Mouse (Mus musculus): ENCODE results near the gene Tspan9. TPM values are rescaled to one million over a fixed set of nuclear protein-coding genes. Genes with fewer than 3 reads are reported as not detected.

Tspan9 gene
- polyA plus RNA-seq, 1 experiment from 2014 or later: 62.6 TPM

DNA sequence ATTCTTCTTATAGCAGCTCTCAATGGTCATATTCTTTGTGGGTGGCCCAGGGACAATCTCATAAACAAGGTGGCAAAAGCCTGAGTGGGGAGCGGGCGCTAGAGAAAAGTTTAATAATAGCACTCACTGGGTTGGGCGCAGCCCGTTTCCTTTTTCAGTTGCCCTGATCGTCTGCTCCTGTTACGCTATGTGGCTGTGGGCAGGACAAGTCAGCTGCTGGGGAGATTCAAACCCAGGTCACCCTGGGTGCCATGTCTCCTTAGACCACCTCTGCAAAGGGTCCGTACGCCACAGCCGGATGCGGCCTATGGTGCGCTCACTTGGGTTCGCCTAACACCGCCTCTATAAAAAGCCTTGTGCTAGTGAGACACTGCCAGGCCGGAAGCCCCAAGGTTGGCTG lies 156.0 kb downstream of the Tspan9 start:
- Histone ChIP-seq H3K9me3 (ENCODE audit: control insufficient read depth, low read length) (no peaks in the 10 kb centered on the region), H3K27me3 (replicated peaks; ENCODE audit: control insufficient read depth, insufficient read depth, low read length) (no peaks in the 10 kb centered on the region; the same call in 1 of the 2 replicates), H3K27ac (ENCODE audit: low read depth, low read length) (no peak overlapping the region), H3K4me2 (ENCODE audit: low read length) (no peak overlapping the region), H3K4me1 (ENCODE audit: control insufficient read depth, insufficient read depth, low read depth, low read length) (peaks cover 15% of the 10 kb centered on the region), H3K36me3 (ENCODE audit: control insufficient read depth, insufficient read depth, low read length) (no peaks in the 10 kb centered on the region), H3K9ac (ENCODE audit: low read depth, low read length) (no peak overlapping the region), H3K4me3 (ENCODE audit: low read length) (no peak overlapping the region)
- WGBS: 96% methylated on average over 14 of the region's 14 CpGs
- ATAC-seq: no peak

DNA sequence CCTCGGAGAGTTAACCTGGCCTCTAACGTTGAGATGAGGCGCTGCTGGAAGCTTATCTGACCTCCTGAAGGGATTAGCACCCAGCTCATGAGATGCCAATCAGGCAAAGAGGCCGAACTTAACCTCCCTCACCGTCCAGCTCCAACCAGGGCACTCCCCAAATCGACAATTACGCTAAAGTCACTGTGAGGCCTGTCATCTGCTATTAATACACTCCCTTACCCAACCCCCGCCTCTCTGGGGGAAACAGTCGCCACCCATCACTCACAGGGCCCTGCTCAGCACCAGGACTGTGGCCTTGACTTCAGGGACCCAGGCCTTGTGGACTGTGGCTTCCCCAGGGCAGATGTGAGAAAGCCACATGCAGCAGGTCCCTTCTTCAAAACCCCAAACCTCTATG lies 157.0 kb downstream of the Tspan9 start:
- Histone ChIP-seq H3K4me3 (ENCODE audit: low read length) (no peak overlapping the region), H3K27ac (ENCODE audit: low read depth, low read length) (no peak overlapping the region), H3K4me2 (ENCODE audit: low read length) (no peak overlapping the region), H3K36me3 (ENCODE audit: control insufficient read depth, insufficient read depth, low read length) (no peaks in the 10 kb centered on the region), H3K27me3 (replicated peaks; ENCODE audit: control insufficient read depth, insufficient read depth, low read length) (no peaks in the 10 kb centered on the region; the same call in 1 of the 2 replicates), H3K9me3 (ENCODE audit: control insufficient read depth, low read length) (no peaks in the 10 kb centered on the region), H3K9ac (ENCODE audit: low read depth, low read length) (no peak overlapping the region), H3K4me1 (ENCODE audit: control insufficient read depth, insufficient read depth, low read depth, low read length) (peaks cover 16% of the 10 kb centered on the region)
- ATAC-seq: no peak
- 63% methylated on average over 9 of the region's 9 CpGs for WGBS

DNA sequence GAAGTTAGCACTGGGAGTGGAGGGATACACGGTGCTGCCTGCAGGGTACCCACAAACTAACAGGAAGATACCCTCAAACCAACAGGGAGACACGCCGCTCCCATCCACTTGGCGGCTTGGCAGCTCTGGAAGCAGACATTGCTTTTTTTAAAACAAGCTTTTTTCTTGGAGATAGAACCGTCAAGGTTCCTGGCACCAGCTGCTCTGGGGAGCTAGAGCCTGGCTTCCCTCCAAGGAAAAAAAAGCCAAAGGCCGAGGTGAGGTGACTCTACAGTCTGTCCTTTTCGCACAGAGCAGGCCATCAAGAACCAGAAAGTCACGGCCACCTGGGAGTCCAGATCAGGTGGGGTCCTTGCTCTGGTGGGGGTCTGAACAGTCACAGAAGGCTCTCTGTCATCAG lies 162.2 kb downstream of the Tspan9 start:
- H3K27ac ChIP-seq (ENCODE audit: low read depth, low read length): no peak overlapping the region
- no peaks in the 10 kb centered on the region; the same call in 1 of the 2 replicates for H3K27me3 ChIP-seq (replicated peaks; ENCODE audit: control insufficient read depth, insufficient read depth, low read length)
- WGBS: 51% methylated on average over 8 of the region's 8 CpGs
- ATAC-seq: no peak
- no peak overlapping the region for H3K4me3 ChIP-seq (ENCODE audit: low read length)
- no peaks in the 10 kb centered on the region for H3K36me3 ChIP-seq (ENCODE audit: control insufficient read depth, insufficient read depth, low read length)
- peaks cover 18% of the 10 kb centered on the region for H3K4me1 ChIP-seq (ENCODE audit: control insufficient read depth, insufficient read depth, low read depth, low read length)
- no peaks in the 10 kb centered on the region for H3K9me3 ChIP-seq (ENCODE audit: control insufficient read depth, low read length)
- no peak overlapping the region for H3K4me2 ChIP-seq (ENCODE audit: low read length)
- no peak overlapping the region for H3K9ac ChIP-seq (ENCODE audit: low read depth, low read length)

DNA sequence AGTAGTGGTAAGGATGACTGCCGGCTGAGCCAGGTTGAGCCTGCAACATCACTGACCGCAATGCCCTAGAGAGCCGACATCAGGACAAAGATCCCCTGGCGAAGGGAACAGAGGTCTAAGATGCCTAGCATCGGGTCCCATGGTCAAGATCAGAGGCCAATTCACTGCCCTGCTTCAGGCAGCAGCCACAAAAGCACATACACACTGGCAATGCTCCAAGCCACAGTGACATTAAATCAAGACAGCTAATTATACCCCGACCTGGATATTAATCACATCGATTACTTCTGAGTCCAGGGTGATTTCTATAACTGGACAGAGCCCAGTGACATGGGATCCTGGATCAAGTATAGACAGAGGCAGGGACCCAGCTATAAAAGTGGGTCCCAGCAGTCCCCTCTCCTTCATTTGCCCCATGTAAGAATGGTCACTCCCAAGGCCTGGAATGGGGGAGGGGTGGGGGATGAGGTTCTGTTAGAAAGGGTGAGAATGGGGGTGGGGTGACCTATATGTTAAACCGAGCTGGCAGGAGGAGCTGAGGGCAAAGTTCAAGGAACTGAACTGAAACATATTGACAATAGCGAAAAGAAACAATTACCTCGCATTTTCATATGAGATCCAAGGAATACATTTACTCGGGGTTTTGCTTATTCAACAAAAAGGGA lies 162.9 kb downstream of the Tspan9 start:
- no peak for ATAC-seq
- H3K36me3 ChIP-seq (ENCODE audit: control insufficient read depth, insufficient read depth, low read length): no peaks in the 10 kb centered on the region
- no peaks in the 10 kb centered on the region for H3K9me3 ChIP-seq (ENCODE audit: control insufficient read depth, low read length)
- no peak overlapping the region for H3K27ac ChIP-seq (ENCODE audit: low read depth, low read length)
- no peak overlapping the region for H3K4me2 ChIP-seq (ENCODE audit: low read length)
- WGBS: 45% methylated on average over 11 of the region's 11 CpGs
- H3K4me1 ChIP-seq (ENCODE audit: control insufficient read depth, insufficient read depth, low read depth, low read length): peaks cover 14% of the 10 kb centered on the region
- H3K4me3 ChIP-seq (ENCODE audit: low read length): no peak overlapping the region
- H3K27me3 ChIP-seq (replicated peaks; ENCODE audit: control insufficient read depth, insufficient read depth, low read length): no peaks in the 10 kb centered on the region; the same call in 1 of the 2 replicates
- H3K9ac ChIP-seq (ENCODE audit: low read depth, low read length): no peak overlapping the region

DNA sequence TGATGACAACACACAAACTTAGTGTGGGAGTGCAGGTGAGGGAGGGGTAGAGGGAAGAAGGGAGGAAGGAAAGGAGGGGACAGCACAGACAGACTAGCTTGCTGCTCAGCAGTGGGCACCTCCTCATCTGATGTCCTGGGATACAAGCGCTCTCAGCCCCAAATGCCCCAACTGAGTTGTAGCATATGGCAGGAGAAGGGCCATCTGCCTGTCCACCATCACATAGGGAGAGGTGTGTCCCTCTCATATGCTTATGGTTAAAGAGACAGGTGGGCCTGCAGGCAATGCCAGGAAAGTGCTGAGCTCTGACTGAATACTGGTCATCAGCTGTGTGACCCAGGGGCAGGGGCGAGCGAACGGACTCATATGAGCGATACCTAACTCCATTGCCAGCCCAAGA lies 163.6 kb downstream of the Tspan9 start:
- Histone ChIP-seq H3K4me3 (ENCODE audit: low read length) (no peak overlapping the region), H3K9ac (ENCODE audit: low read depth, low read length) (no peak overlapping the region), H3K27ac (ENCODE audit: low read depth, low read length) (no peak overlapping the region), H3K27me3 (replicated peaks; ENCODE audit: control insufficient read depth, insufficient read depth, low read length) (no peaks in the 10 kb centered on the region; the same call in 1 of the 2 replicates), H3K36me3 (ENCODE audit: control insufficient read depth, insufficient read depth, low read length) (no peaks in the 10 kb centered on the region), H3K4me1 (ENCODE audit: control insufficient read depth, insufficient read depth, low read depth, low read length) (peaks cover 15% of the 10 kb centered on the region), H3K9me3 (ENCODE audit: control insufficient read depth, low read length) (no peaks in the 10 kb centered on the region), H3K4me2 (ENCODE audit: low read length) (no peak overlapping the region)
- no peak for ATAC-seq
- 83% methylated on average over 5 of the region's 5 CpGs for WGBS

DNA sequence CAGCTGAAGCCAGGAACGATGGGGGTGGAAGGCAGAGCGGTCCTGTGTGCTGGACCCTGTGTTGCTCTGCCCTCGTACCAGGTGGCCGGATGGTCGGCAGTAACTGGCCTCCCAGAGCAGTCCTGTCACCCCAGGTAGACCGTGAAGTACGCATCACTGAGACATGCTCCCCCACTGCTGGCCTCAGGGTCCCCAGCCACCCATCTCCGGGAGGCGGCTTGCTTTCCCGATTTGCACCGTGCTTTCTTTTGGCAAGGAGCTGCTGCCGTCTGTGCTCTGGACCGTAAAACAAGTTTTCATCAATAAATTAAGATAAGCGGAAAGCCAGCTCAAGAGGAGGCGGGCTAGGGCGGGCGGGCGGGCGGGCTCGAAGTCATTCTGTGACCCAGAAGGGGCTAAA lies 164.5 kb downstream of the Tspan9 start:
- 0 out of 2 replicates have a peak, but pooled peaks have one; percentile 9 for ATAC-seq
- peaks cover 22% of the 10 kb centered on the region for H3K4me1 ChIP-seq (ENCODE audit: control insufficient read depth, insufficient read depth, low read depth, low read length)
- no peaks in the 10 kb centered on the region; the same call in 1 of the 2 replicates for H3K27me3 ChIP-seq (replicated peaks; ENCODE audit: control insufficient read depth, insufficient read depth, low read length)
- H3K4me3 ChIP-seq (ENCODE audit: low read length): no peak overlapping the region
- H3K4me2 ChIP-seq (ENCODE audit: low read length): no peak overlapping the region
- peak overlapping the region; percentile 4; the same call in 1 of the 2 replicates for H3K9ac ChIP-seq (ENCODE audit: low read depth, low read length)
- no peaks in the 10 kb centered on the region for H3K36me3 ChIP-seq (ENCODE audit: control insufficient read depth, insufficient read depth, low read length)
- WGBS: 35% methylated on average over 20 of the region's 20 CpGs
- H3K9me3 ChIP-seq (ENCODE audit: control insufficient read depth, low read length): no peaks in the 10 kb centered on the region
- H3K27ac ChIP-seq (ENCODE audit: low read depth, low read length): no peak overlapping the region

DNA sequence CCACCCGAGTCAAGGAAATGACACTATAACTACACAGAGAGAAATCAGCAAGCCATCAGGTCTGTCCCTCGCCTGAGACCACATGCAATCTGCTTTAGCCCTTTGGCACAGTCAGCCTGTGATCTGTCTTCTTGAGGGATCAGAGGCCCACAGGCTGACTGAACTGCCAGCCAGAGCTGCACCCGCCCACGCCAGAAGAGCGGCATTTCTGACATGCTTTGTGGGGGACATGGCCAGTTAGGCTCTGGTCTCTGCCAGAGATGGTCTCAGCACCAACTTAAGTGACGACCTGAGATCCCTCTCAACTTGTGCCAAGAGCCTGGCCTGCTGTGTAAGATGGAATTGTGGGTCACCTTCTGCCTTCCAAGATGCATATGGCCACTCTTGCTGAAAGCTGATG lies 166.7 kb downstream of the Tspan9 start:
- no peaks in the 10 kb centered on the region for H3K27me3 ChIP-seq (replicated peaks; ENCODE audit: control insufficient read depth, insufficient read depth, low read length)
- no peak overlapping the region for H3K4me3 ChIP-seq (ENCODE audit: low read length)
- ATAC-seq: no peak
- H3K4me2 ChIP-seq (ENCODE audit: low read length): no peak overlapping the region
- peaks cover 31% of the 10 kb centered on the region for H3K4me1 ChIP-seq (ENCODE audit: control insufficient read depth, insufficient read depth, low read depth, low read length)
- WGBS: 76% methylated on average over 6 of the region's 6 CpGs
- no peak overlapping the region for H3K27ac ChIP-seq (ENCODE audit: low read depth, low read length)
- H3K9ac ChIP-seq (ENCODE audit: low read depth, low read length): no peak overlapping the region
- H3K36me3 ChIP-seq (ENCODE audit: control insufficient read depth, insufficient read depth, low read length): no peaks in the 10 kb centered on the region
- H3K9me3 ChIP-seq (ENCODE audit: control insufficient read depth, low read length): no peaks in the 10 kb centered on the region

DNA sequence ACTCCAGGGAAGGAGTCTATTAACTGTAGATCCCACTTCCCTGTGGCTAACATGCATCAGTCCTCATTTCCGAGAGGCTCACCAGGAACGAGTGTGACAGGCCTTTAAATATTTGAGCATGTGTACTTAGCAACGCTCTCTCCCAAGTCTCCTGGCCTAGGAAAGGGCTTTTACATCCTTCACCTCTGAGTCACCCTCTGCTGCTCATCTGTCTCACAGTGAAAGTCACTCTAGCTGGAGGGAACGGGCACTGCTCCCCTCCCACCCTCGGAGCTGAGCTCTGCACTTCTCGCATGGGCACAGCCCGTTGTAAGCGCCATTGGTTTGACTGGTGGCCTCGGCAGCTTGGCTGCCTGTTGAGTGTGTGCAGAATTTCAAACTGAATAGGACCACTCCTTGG lies 169.4 kb downstream of the Tspan9 start:
- Histone ChIP-seq H3K36me3 (ENCODE audit: control insufficient read depth, insufficient read depth, low read length) (no peaks in the 10 kb centered on the region), H3K9ac (ENCODE audit: low read depth, low read length) (0 out of 2 replicates have a peak overlapping the region, but pooled peaks have one; percentile 9), H3K9me3 (ENCODE audit: control insufficient read depth, low read length) (no peaks in the 10 kb centered on the region), H3K4me2 (ENCODE audit: low read length) (no peak overlapping the region), H3K27me3 (replicated peaks; ENCODE audit: control insufficient read depth, insufficient read depth, low read length) (no peaks in the 10 kb centered on the region), H3K4me3 (ENCODE audit: low read length) (no peak overlapping the region), H3K27ac (ENCODE audit: low read depth, low read length) (peak overlapping the region; percentile 46; the same call in 1 of the 2 replicates), H3K4me1 (ENCODE audit: control insufficient read depth, insufficient read depth, low read depth, low read length) (peaks cover 20% of the 10 kb centered on the region)
- peak; percentile 49 for ATAC-seq
- WGBS: 12% methylated on average over 9 of the region's 9 CpGs

DNA sequence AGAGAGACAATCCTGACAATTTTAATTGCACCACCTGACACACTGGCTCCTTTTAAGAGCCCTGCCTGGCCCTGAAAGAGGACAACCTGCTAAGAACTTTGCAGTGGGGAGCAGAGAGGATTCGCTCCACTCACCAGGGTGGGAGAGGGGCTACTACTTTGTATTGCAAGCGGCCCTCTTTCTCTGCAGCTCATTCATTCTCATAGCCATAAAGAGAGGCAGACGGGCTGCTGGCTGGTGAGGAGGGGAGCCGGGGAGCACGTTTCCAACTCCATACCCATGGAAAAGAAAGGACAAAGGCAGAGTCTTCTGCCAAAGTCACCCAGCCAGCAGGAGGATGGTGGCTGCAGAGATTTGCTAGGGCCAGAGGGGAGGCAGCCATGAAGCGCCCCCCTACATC lies 169.8 kb downstream of the Tspan9 start:
- ATAC-seq: peak; percentile 70
- Histone ChIP-seq H3K27me3 (replicated peaks; ENCODE audit: control insufficient read depth, insufficient read depth, low read length) (no peaks in the 10 kb centered on the region), H3K27ac (ENCODE audit: low read depth, low read length) (peak overlapping the region; percentile 46; the same call in 1 of the 2 replicates), H3K4me3 (ENCODE audit: low read length) (no peak overlapping the region), H3K4me2 (ENCODE audit: low read length) (no peak overlapping the region), H3K9me3 (ENCODE audit: control insufficient read depth, low read length) (no peaks in the 10 kb centered on the region), H3K4me1 (ENCODE audit: control insufficient read depth, insufficient read depth, low read depth, low read length) (peaks cover 17% of the 10 kb centered on the region), H3K36me3 (ENCODE audit: control insufficient read depth, insufficient read depth, low read length) (no peaks in the 10 kb centered on the region), H3K9ac (ENCODE audit: low read depth, low read length) (peak overlapping the region; percentile 20; the same call in 1 of the 2 replicates)
- 29% methylated on average over 6 of the region's 6 CpGs for WGBS
